Mouse (Mus musculus) B cell, adult 62 days (primary cell): ENCODE measurements around the gene Gatad1. TPM values are rescaled to one million over a fixed set of nuclear protein-coding genes. Genes with fewer than 3 reads are reported as not detected.

ENCODE experiments used
- total RNA-seq: library from RNA; stranded (reverse); gene quantifications from 4 replicates; pipeline ENCODE4 v1.2.4, GENCODE M21; 2023

Gatad1 gene
- 31.6 to 51.4 TPM (median 47.3 TPM) in 4 replicates for total RNA-seq

GRCm38 (mm10) chr5:3657085-3657484, at the start of gene Gatad1:
Gene Gatad1 (minus strand): TSS chr5:3657185.

GRCm38 (mm10) chr5:3650881-3651280, 6.1 kb downstream of the Gatad1 start, which contains the start of gene Tmbim7:
Gene Tmbim7 (plus strand): TSS chr5:3651181.

GRCm38 (mm10) chr5:3596399-3596766, 60.6 kb downstream of the Gatad1 start, which contains the start of gene Rbm48:
Gene Rbm48 (minus strand): TSS chr5:3596585.

GRCm38 (mm10) chr5:3595693-3596398, 61.1 kb downstream of the Gatad1 start, which contains the start of gene Pex1:
Gene Pex1 (plus strand): TSS chr5:3596066.

Other genes starting within 250 kb of the Gatad1 start
- 99.2 to 116 TPM (median 110 TPM) in 4 replicates for gene Fam133b, start 113.4 kb downstream of the Gatad1 start, total RNA-seq
- 26.3 to 32.8 TPM (median 26.9 TPM) in 4 replicates for gene 1700109H08Rik, start 85.6 kb downstream of the Gatad1 start, total RNA-seq
- 18.0 to 27.7 TPM (median 26.6 TPM) in 4 replicates for gene Pex1, start 61.1 kb downstream of the Gatad1 start, total RNA-seq
- 64.6 to 84.4 TPM (median 74.8 TPM) in 4 replicates for gene Rbm48, start 60.6 kb downstream of the Gatad1 start, total RNA-seq
- gene Tmbim7, start 6.0 kb downstream of the Gatad1 start, total RNA-seq = not detected in 4 replicates
- 54.0 to 66.5 TPM (median 56.9 TPM) in 4 replicates for gene Ankib1, start 145.7 kb upstream of the Gatad1 start, total RNA-seq
- gene Krit1, start 146.0 kb upstream of the Gatad1 start, total RNA-seq = 68.7 to 90.1 TPM (median 79.8 TPM) in 4 replicates
- gene Lrrd1, start 188.0 kb upstream of the Gatad1 start, total RNA-seq = 0.18 to 0.31 TPM (median 0.20 TPM) in 3 of 4 replicates, not detected in the other
- 10.1 to 14.3 TPM (median 12.8 TPM) in 4 replicates for gene Mterf1a, start 236.7 kb upstream of the Gatad1 start, total RNA-seq